In the genomic region with DNA sequence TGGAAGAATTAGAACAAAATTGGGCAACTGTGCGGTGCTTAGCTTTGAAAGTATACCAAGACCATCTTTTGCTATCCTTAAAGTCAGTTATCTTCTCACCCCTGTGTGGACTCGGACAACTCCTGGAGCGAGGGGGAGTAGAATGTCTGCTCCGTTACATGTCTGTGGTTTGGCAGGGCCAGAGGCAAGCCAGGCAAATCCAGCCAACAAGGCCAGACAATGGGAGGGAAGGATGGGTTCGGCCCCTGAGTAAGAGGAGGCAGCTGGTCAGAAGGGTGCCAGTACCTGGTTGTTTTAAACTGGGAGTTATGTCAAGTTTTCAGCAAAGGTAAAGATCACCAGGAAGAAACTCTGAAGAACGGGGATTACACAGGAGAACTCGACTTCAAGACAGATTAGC, we compare ENCODE assay signal across 21 mouse cellular contexts. TPM values are rescaled to one million over a fixed set of nuclear protein-coding genes. Genes with fewer than 3 reads are reported as not detected.
A peak's percentile ranks its signal among the peaks of the same experiment; 100 is the strongest.
DNase-seq lines count a peak whose midpoint lies in the region; ATAC-seq and TF ChIP-seq lines count a peak whose summit lies in the region.
"Had no signal": no experiment of that assay in that cellular context is flagged by ENCODE, and none has a peak within 500 bp of the region (broad histone marks: within the 10 kb centered on the region; RNA-seq: fewer than 3 reads in every experiment).

No protein-coding gene starts in this region.

- no peak overlapping the region for H3ac ChIP-seq in myocyte (ENCODE audit: control insufficient read depth, insufficient read length)

- peak; percentile 95 for DNase-seq in heart, adult 11 months
- no peak for DNase-seq in heart, postnatal 14 days
- no peak for DNase-seq in heart, postnatal 10 days
- DNase-seq in ovary, adult 18-20 months (ENCODE audit: low spot score) = peak; percentile 33
- DNase-seq in ovary, postnatal 10 days (ENCODE audit: low spot score) = no peak
- DNase-seq: adrenal gland, adult 8-10 months; adrenal gland, postnatal 36 days; cerebellum, adult 2 months; cerebellum, postnatal 10 days; gastrocnemius, postnatal 36 days; heart, adult 2 months; kidney, adult 2 months had no signal

- peaks cover 25% of the 10 kb centered on the region for H3K4me1 ChIP-seq in heart, embryonic 16.5 days (ENCODE audit: control insufficient read depth, insufficient read depth, low read length)
- H3K4me1 ChIP-seq: intestine, embryonic 15.5 days had no signal

- H3K36me3 ChIP-seq in heart, embryonic 16.5 days (ENCODE audit: control insufficient read depth, insufficient read depth) = peaks cover 21% of the 10 kb centered on the region
- peaks cover 4% of the 10 kb centered on the region for H3K36me3 ChIP-seq in myocyte (ENCODE audit: control insufficient read depth, insufficient read depth)
- H3K36me3 ChIP-seq: intestine, embryonic 15.5 days had no signal

- no peak overlapping the region for H3K4me2 ChIP-seq in heart, embryonic 16.5 days (ENCODE audit: low read depth, low read length)
- peak overlapping the region; percentile 40 for H3K4me2 ChIP-seq in myocyte (ENCODE audit: low read depth)
- H3K4me2 ChIP-seq: hindbrain, embryonic 14.5 days; intestine, embryonic 15.5 days had no signal

- TF ChIP-seq POLR2A in myocyte (IDR thresholded peaks at IDR 0.05; ENCODE audit: insufficient read length, low read depth) = no peak

- peak overlapping the region; percentile 7; the same call in 1 of the 2 replicates for H3K27ac ChIP-seq in heart, embryonic 16.5 days (ENCODE audit: low read length)
- H3K27ac ChIP-seq: embryonic facial prominence, embryonic 10.5 days; forebrain, embryonic 10.5 days; hindbrain, embryonic 14.5 days; intestine, embryonic 15.5 days had no signal

- H3K27me3 ChIP-seq in heart, embryonic 16.5 days (ENCODE audit: control insufficient read depth, insufficient read depth, low read length) = no peaks in the 10 kb centered on the region
- H3K27me3 ChIP-seq in myocyte (ENCODE audit: control insufficient read depth, insufficient read depth, insufficient read length) = no peaks in the 10 kb centered on the region
- H3K27me3 ChIP-seq: intestine, embryonic 15.5 days had no signal

- H3K4me3 ChIP-seq in heart, embryonic 16.5 days (ENCODE audit: low read length) = no peak overlapping the region
- no peak overlapping the region for H3K4me3 ChIP-seq in myocyte
- H3K4me3 ChIP-seq: embryonic facial prominence, embryonic 10.5 days; erythroblast, embryonic 14.5 days; forebrain, embryonic 10.5 days; heart, adult 2 months; intestine, embryonic 15.5 days had no signal

- H3K9me3 ChIP-seq in heart, embryonic 16.5 days (replicated peaks; ENCODE audit: control insufficient read depth, low read length) = peaks cover 4% of the 10 kb centered on the region
- H3K9me3 ChIP-seq: embryonic facial prominence, embryonic 10.5 days; intestine, embryonic 15.5 days had no signal

- no peak for ATAC-seq in heart, embryonic 16.5 days (replicated peaks; ENCODE audit: extremely low read depth, insufficient read depth, low FRiP score)
- ATAC-seq in erythroblast, adult 5-6 weeks (replicated peaks; ENCODE audit: low FRiP score, poor library complexity, severe bottlenecking) = no peak
- ATAC-seq: forebrain, embryonic 14.5 days; intestine, embryonic 15.5 days had no signal

- peaks cover 16% of the 10 kb centered on the region for H3K79me2 ChIP-seq in myocyte (ENCODE audit: control insufficient read depth, insufficient read depth)

- H3K9ac ChIP-seq in heart, embryonic 16.5 days (ENCODE audit: low read length) = no peak overlapping the region
- H3K9ac ChIP-seq: hindbrain, embryonic 14.5 days; intestine, embryonic 15.5 days had no signal

- intact Hi-C loops in heart, postnatal 14 days (cut with DNase I) = no loop called here
- intact Hi-C loops in heart, postnatal 10 days (cut with DNase I) = no loop called here

- 81% methylated on average over 7 of the region's 7 CpGs for WGBS in heart, embryonic 16.5 days

TF ChIP-seq in myocyte, 11 proteins besides CTCF, POLR2A, EP300 and RAD21:
- peak in 1 of 3 experiments; percentile 23 for TF ChIP-seq MYOG (IDR thresholded peaks at IDR 0.05; ENCODE audit: control insufficient read depth in 1 of 3, insufficient read depth in 1 of 3, insufficient read length in 2 of 3, low read depth in 2 of 3)
- TF ChIP-seq SRF (IDR thresholded peaks at IDR 0.05; ENCODE audit: control insufficient read depth, insufficient read length, low read depth) = no peak
- TF ChIP-seq MYOD1 (IDR thresholded peaks at IDR 0.05; ENCODE audit: control insufficient read depth in 1 of 3, insufficient read length in 2 of 3, low read depth in 2 of 3) = peak in 1 of 3 experiments; percentile 62

RNA-seq across cellular contexts. Expression of a gene that starts 54.9 kb away (rescaled TPM):
- 10 to 100 TPM; 43.5 to 47.6 TPM for total RNA-seq in heart, postnatal 14 days (2021)
- 58.1 and 70.3 TPM in 2 replicates for polyA plus RNA-seq in heart, embryonic 16.5 days (2015; fragmentation: Nextera tagmentation; extraction: Ambion mirVana)
- 10 to 100 TPM; 71.1 to 71.3 TPM for total RNA-seq in heart, postnatal 10 days (2021)
- polyA plus RNA-seq in myocyte (2012; fragmentation: generic; extraction: Trizol) = 55.5 TPM
- 7.7 and 11.0 TPM in 2 replicates for total RNA-seq in erythroblast, adult 5-6 weeks (2015; ENCODE audit: low replicate concordance)
- 13.4 and 17.2 TPM in 2 replicates for total RNA-seq in erythroblast, adult 5-6 weeks (2017; ENCODE audit: low replicate concordance)

Comparison
In these comparisons a context has a peak if more than half of its experiments do, and no peak if none do; other contexts are left out.
1. DNase-seq: peak in heart, adult 11 months (single experiment) and ovary, adult 18-20 months (single experiment); none in heart, postnatal 14 days (0 of 2), heart, postnatal 10 days (0 of 2) and ovary, postnatal 10 days (single experiment).